Mouse (Mus musculus) adrenal gland, postnatal 36 days (tissue): ENCODE results near the gene N4bp2l2. TPM values are rescaled to one million over a fixed set of nuclear protein-coding genes. Genes with fewer than 3 reads are reported as not detected.
"Not testable (repeated sequence)": the region's sequence is repeated elsewhere in the genome, so short reads cannot be mapped to it uniquely, and the experiment has no call there.

Source experiments
- DNase-seq, 2 experiments: peaks; one replicate each; pipeline ENCODE4 v3.0.0; 2021; ENCODE audit warnings: mixed read lengths in 1 of 2
- long read RNA-seq, 2 experiments: library from polyadenylated mRNA; stranded (forward); transcript quantifications; one replicate each; pipeline ENCODE4 v2.0.0; 2021; ENCODE audit warnings: borderline sequencing depth in 2 of 2
- total RNA-seq, 2 experiments: library from RNA; stranded (reverse); gene quantifications; 2 replicates each; pipeline ENCODE4 v1.2.3; 2021

Gene N4bp2l2
- total RNA-seq = 10 to 100 TPM; 79.0 to 87.5 TPM
- long read RNA-seq, experiment 1, full-length matches to known transcripts = 9 of 18 reads
- long read RNA-seq, experiment 1, partial matches to known transcripts = 3 of 18 reads
- long read RNA-seq, experiment 1, other reads (novel, unspliced or antisense) = 6 of 18 reads
- long read RNA-seq, experiment 2, full-length matches to known transcripts = 3 of 7 reads
- long read RNA-seq, experiment 2, partial matches to known transcripts = 0 of 7 reads
- long read RNA-seq, experiment 2, other reads (novel, unspliced or antisense) = 4 of 7 reads

GRCm38 (mm10) chr5:150666133-150666739 is at the start of gene N4bp2l2:
Gene N4bp2l2, minus strand, starts transcription at chr5:150666183.
- not testable (repeated sequence) for DNase-seq

GRCm38 (mm10) chr5:150713431-150713830 is 47.4 kb upstream of the N4bp2l2 start:
- no peak for DNase-seq

- no peak for DNase-seq
Observed at GRCm38 (mm10) chr5:150711503-150711902, 45.5 kb upstream of the N4bp2l2 start.

GRCm38 (mm10) chr5:150707181-150707580 is 41.2 kb upstream of the N4bp2l2 start:
- DNase-seq = not testable (repeated sequence)

- DNase-seq = not testable (repeated sequence)
Observed at GRCm38 (mm10) chr5:150706651-150707050, 40.7 kb upstream of the N4bp2l2 start.

GRCm38 (mm10) chr5:150702714-150703113 is 36.7 kb upstream of the N4bp2l2 start:
- DNase-seq = peak; percentile 23 to 56

- no peak for DNase-seq
Observed at GRCm38 (mm10) chr5:150693277-150693676, 27.3 kb upstream of the N4bp2l2 start.

- no peak for DNase-seq
Observed at GRCm38 (mm10) chr5:150690685-150691084, 24.7 kb upstream of the N4bp2l2 start.

- DNase-seq = not testable (repeated sequence)
Observed at GRCm38 (mm10) chr5:150682862-150683261, 16.9 kb upstream of the N4bp2l2 start.

GRCm38 (mm10) chr5:150674866-150675265 is 8.9 kb upstream of the N4bp2l2 start:
- no peak for DNase-seq

- peak; percentile 38 to 50 for DNase-seq
Observed at GRCm38 (mm10) chr5:150673880-150674621, 8.1 kb upstream of the N4bp2l2 start.

GRCm38 (mm10) chr5:150673153-150673835 is 7.3 kb upstream of the N4bp2l2 start, which contains the start of gene Pds5b:
Gene Pds5b, plus strand, starts transcription at chr5:150673739.
- DNase-seq = peak; percentile 95 to 97

GRCm38 (mm10) chr5:150672343-150672742 is 6.4 kb upstream of the N4bp2l2 start:
- no peak for DNase-seq

GRCm38 (mm10) chr5:150668731-150669130 is 2.7 kb upstream of the N4bp2l2 start:
- no peak for DNase-seq

- DNase-seq = peak; percentile 93 to 95
Observed at GRCm38 (mm10) chr5:150665132-150665954, 640 bp downstream of the N4bp2l2 start.

GRCm38 (mm10) chr5:150664794-150665131 is 1.2 kb downstream of the N4bp2l2 start:
- DNase-seq = no peak

- DNase-seq = peak; percentile 27 to 39
Observed at GRCm38 (mm10) chr5:150663926-150664325, 2.1 kb downstream of the N4bp2l2 start.

- not testable (repeated sequence) for DNase-seq
Observed at GRCm38 (mm10) chr5:150660296-150660695, 5.7 kb downstream of the N4bp2l2 start.

- not testable (repeated sequence) for DNase-seq
Observed at GRCm38 (mm10) chr5:150659425-150659824, 6.6 kb downstream of the N4bp2l2 start.

- DNase-seq = no peak
Observed at GRCm38 (mm10) chr5:150654548-150654947, 11.4 kb downstream of the N4bp2l2 start.

GRCm38 (mm10) chr5:150652578-150652977 is 13.4 kb downstream of the N4bp2l2 start:
- DNase-seq = no peak
